Mouse (Mus musculus): ENCODE measurements at regions not wholly inside any gene's neighbourhood (a gene's known extent, or its start where the extent isn't known, plus 50 kb on each side); places are given as distances from the start of the nearest gene placed in this dataset.

GRCm38 (mm10) chr13:39834521-39835245, 526.6 kb downstream of the Ofcc1 start:
- Histone ChIP-seq H3K4me2 (ENCODE audit: low read length) (peak overlapping the region; percentile 37), H3K27ac (ENCODE audit: low read depth, low read length) (no peak overlapping the region), H3K4me1 (ENCODE audit: control insufficient read depth, insufficient read depth, low read depth, low read length) (peaks cover 3% of the 10 kb centered on the region), H3K9me3 (ENCODE audit: control insufficient read depth, low read length) (no peaks in the 10 kb centered on the region), H3K27me3 (replicated peaks; ENCODE audit: control insufficient read depth, insufficient read depth, low read length) (no peaks in the 10 kb centered on the region), H3K9ac (ENCODE audit: low read depth, low read length) (no peak overlapping the region), H3K4me3 (ENCODE audit: low read length) (no peak overlapping the region), H3K36me3 (ENCODE audit: control insufficient read depth, insufficient read depth, low read length) (no peaks in the 10 kb centered on the region)
- ATAC-seq = 0 out of 2 replicates have a peak, but pooled peaks have one; percentile 50
- WGBS = 53% methylated on average over 9 of the region's 9 CpGs

DNA sequence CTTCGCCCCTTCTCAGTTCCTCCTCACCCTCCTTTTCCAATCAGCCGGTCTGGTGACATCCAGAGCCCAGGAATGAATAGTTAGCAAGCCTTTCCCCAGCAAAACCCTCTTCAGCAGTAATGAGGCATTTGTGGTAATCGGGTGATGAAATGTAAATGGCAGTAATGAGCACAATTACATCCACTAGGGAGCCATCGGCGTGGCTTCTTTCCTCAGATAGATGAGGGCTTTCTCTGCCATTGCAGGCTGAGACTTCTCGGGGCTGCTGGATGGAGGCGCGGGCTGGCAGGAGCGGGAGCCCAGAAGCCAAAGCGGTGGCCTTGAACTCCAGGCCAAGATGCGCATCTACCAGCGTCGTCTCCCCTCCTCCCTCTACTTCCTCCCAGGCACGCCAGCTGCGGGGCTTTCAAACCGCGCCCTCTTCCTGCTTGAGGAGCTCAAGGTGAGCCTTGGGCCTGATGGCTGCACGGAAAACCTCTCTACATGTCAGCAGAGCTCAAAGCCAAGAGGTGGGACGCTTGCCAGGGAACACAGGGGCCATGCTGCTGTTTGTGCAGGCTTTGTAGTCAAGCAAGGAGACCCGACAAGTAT, 537.2 kb downstream of the Ofcc1 start:
- H3K4me1 ChIP-seq (ENCODE audit: control insufficient read depth, insufficient read depth, low read depth, low read length) = peaks cover 5% of the 10 kb centered on the region

DNA sequence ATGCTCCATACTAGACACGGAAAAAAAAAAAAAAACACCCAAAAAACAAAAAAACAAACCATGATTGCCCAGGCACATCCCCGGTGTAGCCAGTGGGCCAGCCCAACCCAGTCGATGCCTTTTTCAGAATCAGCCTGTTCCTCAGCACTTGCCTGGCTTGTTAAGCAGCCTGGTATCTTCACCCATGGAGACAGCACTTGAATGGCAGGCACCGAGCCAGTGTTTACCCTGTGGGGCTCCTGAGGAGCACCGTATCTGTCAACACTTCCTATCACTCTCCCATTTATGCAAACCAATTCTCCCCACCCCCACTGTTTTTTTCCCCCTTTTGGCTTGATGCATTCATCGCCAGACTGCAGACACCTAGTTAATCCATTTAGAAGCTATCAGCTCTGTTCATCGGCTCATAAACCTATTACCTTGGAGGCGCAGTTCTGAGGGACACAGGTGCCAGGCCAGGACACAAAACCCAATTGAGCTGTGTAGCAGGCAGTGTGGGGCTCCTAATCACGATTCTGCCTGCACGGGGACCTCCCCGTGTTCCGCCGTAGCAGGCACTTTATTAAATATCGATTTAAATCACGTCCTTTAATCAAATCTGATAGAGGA, 537.8 kb downstream of the Ofcc1 start:
- WGBS = 15% methylated on average over 15 of the region's 15 CpGs
- H3K4me2 ChIP-seq (ENCODE audit: low read length) = peak overlapping the region; percentile 61
- peak overlapping the region; percentile 35 for H3K4me3 ChIP-seq (ENCODE audit: low read length)
- H3K9ac ChIP-seq (ENCODE audit: low read depth, low read length) = peak overlapping the region; percentile 59; the same call in 1 of the 2 replicates
- no peaks in the 10 kb centered on the region for H3K27me3 ChIP-seq (replicated peaks; ENCODE audit: control insufficient read depth, insufficient read depth, low read length)
- ATAC-seq = peak; percentile 84
- peak overlapping the region; percentile 63; the same call in 1 of the 2 replicates for H3K27ac ChIP-seq (ENCODE audit: low read depth, low read length)
- H3K9me3 ChIP-seq (ENCODE audit: control insufficient read depth, low read length) = no peaks in the 10 kb centered on the region
- H3K4me1 ChIP-seq (ENCODE audit: control insufficient read depth, insufficient read depth, low read depth, low read length) = peaks cover 5% of the 10 kb centered on the region
- H3K36me3 ChIP-seq (ENCODE audit: control insufficient read depth, insufficient read depth, low read length) = no peaks in the 10 kb centered on the region

More for the DNA sequence above, 537.2 kb downstream of the Ofcc1 start:
- 5% methylated on average over 20 of the region's 20 CpGs for WGBS
- Histone ChIP-seq H3K9ac (ENCODE audit: low read depth, low read length) (peak overlapping the region; percentile 59), H3K9me3 (ENCODE audit: control insufficient read depth, low read length) (no peaks in the 10 kb centered on the region), H3K4me2 (ENCODE audit: low read length) (peak overlapping the region; percentile 61), H3K4me3 (ENCODE audit: low read length) (peak overlapping the region; percentile 35), H3K36me3 (ENCODE audit: control insufficient read depth, insufficient read depth, low read length) (no peaks in the 10 kb centered on the region), H3K27ac (ENCODE audit: low read depth, low read length) (peak overlapping the region; percentile 63; the same call in 1 of the 2 replicates), H3K27me3 (replicated peaks; ENCODE audit: control insufficient read depth, insufficient read depth, low read length) (no peaks in the 10 kb centered on the region)
- ATAC-seq = peak; percentile 81

GRCm38 (mm10) chr13:39774554-39774953, 586.7 kb downstream of the Ofcc1 start:
- Histone ChIP-seq H3K9me3 (ENCODE audit: control insufficient read depth, low read length) (no peaks in the 10 kb centered on the region), H3K4me1 (ENCODE audit: control insufficient read depth, insufficient read depth, low read depth, low read length) (no peaks in the 10 kb centered on the region), H3K27me3 (replicated peaks; ENCODE audit: control insufficient read depth, insufficient read depth, low read length) (no peaks in the 10 kb centered on the region), H3K9ac (ENCODE audit: low read depth, low read length) (no peak overlapping the region), H3K27ac (ENCODE audit: low read depth, low read length) (no peak overlapping the region), H3K4me3 (ENCODE audit: low read length) (no peak overlapping the region), H3K4me2 (ENCODE audit: low read length) (no peak overlapping the region), H3K36me3 (ENCODE audit: control insufficient read depth, insufficient read depth, low read length) (no peaks in the 10 kb centered on the region)
- ATAC-seq = no peak
- WGBS = 69% methylated on average over 5 of the region's 5 CpGs

- H3K4me3 ChIP-seq (ENCODE audit: low read length) = no peak overlapping the region
- H3K27ac ChIP-seq (ENCODE audit: low read depth, low read length) = no peak overlapping the region
- H3K9ac ChIP-seq (ENCODE audit: low read depth, low read length) = no peak overlapping the region
- H3K4me1 ChIP-seq (ENCODE audit: control insufficient read depth, insufficient read depth, low read depth, low read length) = no peaks in the 10 kb centered on the region
- WGBS = 68% methylated on average over 8 of the region's 8 CpGs
- no peaks in the 10 kb centered on the region for H3K36me3 ChIP-seq (ENCODE audit: control insufficient read depth, insufficient read depth, low read length)
- peak; percentile 76 for ATAC-seq
- no peaks in the 10 kb centered on the region for H3K27me3 ChIP-seq (replicated peaks; ENCODE audit: control insufficient read depth, insufficient read depth, low read length)
- no peak overlapping the region for H3K4me2 ChIP-seq (ENCODE audit: low read length)
- no peaks in the 10 kb centered on the region for H3K9me3 ChIP-seq (ENCODE audit: control insufficient read depth, low read length)
These were observed 587.1 kb downstream of the Ofcc1 start for GRCm38 (mm10) chr13:39774111-39774510.

DNA sequence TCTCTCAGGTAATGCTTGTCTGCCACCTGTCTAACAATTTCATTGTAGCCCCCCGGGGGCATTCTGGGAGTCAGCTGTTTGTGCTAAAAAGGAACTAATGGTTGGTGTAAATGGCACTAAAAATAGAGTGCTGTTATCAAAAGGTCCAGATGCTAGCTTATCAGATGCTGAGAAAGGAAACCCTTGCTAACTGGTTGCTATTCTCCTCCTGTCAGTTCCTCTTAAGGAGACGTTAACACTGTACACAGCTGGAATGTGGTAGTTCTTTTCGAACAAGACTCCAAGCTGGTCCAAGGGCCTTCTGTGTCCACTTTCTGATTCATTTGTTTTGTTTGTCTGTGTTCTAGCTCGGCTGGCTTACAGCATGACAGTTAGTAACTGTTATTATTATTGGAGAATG, 592.0 kb downstream of the Ofcc1 start:
- no peak for ATAC-seq
- H3K9me3 ChIP-seq (ENCODE audit: control insufficient read depth, low read length) = no peaks in the 10 kb centered on the region
- no peaks in the 10 kb centered on the region for H3K27me3 ChIP-seq (replicated peaks; ENCODE audit: control insufficient read depth, insufficient read depth, low read length)
- H3K9ac ChIP-seq (ENCODE audit: low read depth, low read length) = no peak overlapping the region
- no peaks in the 10 kb centered on the region for H3K4me1 ChIP-seq (ENCODE audit: control insufficient read depth, insufficient read depth, low read depth, low read length)
- no peak overlapping the region for H3K4me2 ChIP-seq (ENCODE audit: low read length)
- H3K27ac ChIP-seq (ENCODE audit: low read depth, low read length) = no peak overlapping the region
- no peak overlapping the region for H3K4me3 ChIP-seq (ENCODE audit: low read length)
- 70% methylated on average over 4 of the region's 4 CpGs for WGBS
- H3K36me3 ChIP-seq (ENCODE audit: control insufficient read depth, insufficient read depth, low read length) = no peaks in the 10 kb centered on the region

- H3K4me2 ChIP-seq (ENCODE audit: low read length) = no peak overlapping the region
- no peak overlapping the region for H3K4me3 ChIP-seq (ENCODE audit: low read length)
- H3K9me3 ChIP-seq (ENCODE audit: control insufficient read depth, low read length) = no peaks in the 10 kb centered on the region
- no peaks in the 10 kb centered on the region for H3K36me3 ChIP-seq (ENCODE audit: control insufficient read depth, insufficient read depth, low read length)
- no peaks in the 10 kb centered on the region for H3K27me3 ChIP-seq (replicated peaks; ENCODE audit: control insufficient read depth, insufficient read depth, low read length)
- no peaks in the 10 kb centered on the region for H3K4me1 ChIP-seq (ENCODE audit: control insufficient read depth, insufficient read depth, low read depth, low read length)
- WGBS = 81% methylated on average over 1 of the region's 1 CpGs
- ATAC-seq = no peak
- no peak overlapping the region for H3K27ac ChIP-seq (ENCODE audit: low read depth, low read length)
- H3K9ac ChIP-seq (ENCODE audit: low read depth, low read length) = no peak overlapping the region
These were observed 594.4 kb downstream of the Ofcc1 start for GRCm38 (mm10) chr13:39766897-39767296.
